Mouse (Mus musculus) frontal cortex, adult 2 months (tissue): Measurements from ENCODE around the gene Brd3os. TPM values are rescaled to one million over a fixed set of nuclear protein-coding genes. Genes with fewer than 3 reads are reported as not detected.

Experiments used
- DNase-seq, 2 experiments: peaks; one replicate each; pipeline ENCODE4 v3.0.0; 2022; ENCODE audit warnings: low spot score in 1 of 2; ENCODE audit errors: extremely low spot score in 1 of 2
- polyA plus RNA-seq: library from polyadenylated mRNA; depleted of rRNA; stranded (reverse); fragments of >200 nt; gene quantifications from 2 replicates; pipeline ENCODE4 v1.2.3, GENCODE M21; 2012; rRNA removed

Brd3os gene
- 40.8 and 44.4 TPM in 2 replicates for polyA plus RNA-seq

DNA sequence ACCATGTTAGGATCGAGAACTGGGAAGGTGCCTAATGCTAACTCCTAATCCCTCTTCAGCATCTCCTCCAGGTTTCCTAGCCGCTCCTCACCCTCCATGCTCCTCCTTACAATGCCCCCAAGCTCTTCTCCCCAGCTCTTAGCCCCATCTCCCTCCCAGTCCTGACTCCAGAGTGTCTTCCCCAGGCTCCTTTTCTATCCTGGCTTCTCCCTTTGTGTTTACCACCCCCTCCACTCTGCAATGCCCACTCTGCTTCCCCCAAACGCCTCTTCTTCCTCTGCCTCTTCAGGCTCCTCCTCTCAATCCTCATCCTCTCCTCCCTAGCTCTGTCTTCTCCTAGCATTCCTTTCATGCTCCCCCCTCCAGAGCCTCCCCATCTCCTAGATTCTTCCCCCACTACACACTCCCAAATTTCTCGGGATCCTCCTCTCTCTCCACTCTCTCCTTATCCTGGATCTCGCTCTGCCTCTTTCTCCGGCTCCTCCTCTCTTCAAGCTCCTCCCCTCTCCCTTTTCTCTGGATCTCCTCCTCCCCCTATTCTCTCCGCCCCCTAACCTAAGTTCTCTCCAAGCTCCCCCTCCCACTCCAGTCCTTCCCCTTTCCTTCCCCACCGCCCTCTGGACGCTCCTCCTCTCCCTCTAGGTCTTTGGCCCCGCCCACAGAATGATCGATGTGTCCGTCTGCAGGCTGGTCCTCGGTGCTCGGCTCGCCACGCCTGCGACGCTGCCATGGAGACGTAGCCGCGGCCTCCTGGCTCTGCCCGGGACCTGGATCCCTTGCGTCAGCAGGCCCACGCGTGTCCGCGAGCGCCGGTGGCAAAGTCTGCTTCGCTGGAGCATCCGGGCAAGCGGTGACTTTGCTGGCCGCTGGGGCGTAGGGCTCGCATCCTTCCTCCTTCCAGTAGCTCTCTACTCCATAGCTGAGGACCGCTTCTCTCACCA, at the start of gene Brd3os:
Gene Brd3os, plus strand, starts transcription at position 558 of the 941 bp plus-strand sequence.
- DNase-seq, result peak; percentile 93 to 96

DNA sequence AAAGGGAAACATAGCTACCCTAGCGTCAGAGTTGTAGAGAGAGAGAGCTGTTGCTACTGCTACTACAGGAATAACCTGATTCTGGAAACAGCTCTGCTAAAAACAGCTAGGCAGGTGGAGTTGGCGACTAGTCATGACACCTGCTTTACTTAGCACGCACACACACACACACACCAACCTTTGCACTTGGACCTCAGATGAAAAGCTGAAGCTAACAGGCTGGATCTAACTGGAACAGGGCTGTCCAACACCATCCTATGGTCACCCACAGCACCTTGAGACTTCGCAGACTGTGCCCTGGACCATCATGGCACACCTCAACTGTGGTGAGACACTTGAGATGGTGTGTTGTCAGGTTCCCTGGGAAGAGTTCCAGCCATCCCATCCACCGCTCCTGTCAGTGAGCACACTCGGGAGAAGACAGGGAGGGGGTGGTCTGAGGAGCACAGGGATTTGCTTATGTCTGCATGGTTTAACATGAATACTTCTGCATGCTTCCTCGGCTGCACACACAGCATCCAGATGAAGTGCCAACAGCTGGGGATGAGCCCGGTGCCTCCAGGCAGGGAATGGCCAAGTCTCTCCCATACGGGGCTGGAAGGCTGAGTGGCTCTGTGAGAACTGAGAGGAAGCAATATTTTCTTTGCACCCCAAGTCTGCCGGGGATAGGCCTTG, 47.8 kb upstream of the Brd3os start:
- DNase-seq, result no peak

DNA sequence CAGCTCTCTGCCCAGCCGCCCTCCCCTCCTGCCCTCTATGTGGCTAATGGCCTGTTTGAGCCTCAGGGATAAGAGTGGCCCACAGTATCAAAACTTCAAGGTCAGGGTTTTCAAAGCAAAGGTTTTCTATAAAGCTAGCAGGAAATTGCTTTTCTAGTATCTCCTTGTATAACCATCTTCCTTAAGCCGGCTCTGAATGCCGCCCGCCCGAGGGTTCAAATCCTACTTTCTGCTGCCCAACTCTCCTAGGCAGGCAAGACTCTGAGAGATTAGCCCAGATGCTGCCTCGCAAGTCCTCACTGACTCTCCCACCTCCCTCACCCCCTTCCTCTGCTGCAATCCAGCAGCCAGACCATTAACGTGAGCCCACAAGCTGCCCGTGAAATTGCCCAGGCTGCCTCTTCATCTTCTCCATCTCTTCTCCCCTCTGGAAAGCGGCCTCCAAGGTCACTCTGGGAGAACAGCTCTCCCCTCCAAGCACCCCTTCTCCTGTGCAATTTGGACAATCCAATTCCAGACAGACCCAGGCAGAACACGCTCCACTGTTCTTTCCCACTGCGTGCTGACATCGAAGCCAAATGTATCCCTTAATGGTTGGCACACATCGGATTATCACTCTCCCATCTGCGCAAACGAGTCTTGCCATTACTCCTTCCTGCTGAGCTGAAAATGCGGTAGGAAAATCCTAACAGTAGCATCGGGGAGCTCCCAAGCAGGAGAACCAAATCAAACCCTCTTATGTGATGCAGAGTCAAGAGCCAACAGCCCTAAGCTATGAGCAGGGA, 45.3 kb upstream of the Brd3os start:
- no peak for DNase-seq

DNA sequence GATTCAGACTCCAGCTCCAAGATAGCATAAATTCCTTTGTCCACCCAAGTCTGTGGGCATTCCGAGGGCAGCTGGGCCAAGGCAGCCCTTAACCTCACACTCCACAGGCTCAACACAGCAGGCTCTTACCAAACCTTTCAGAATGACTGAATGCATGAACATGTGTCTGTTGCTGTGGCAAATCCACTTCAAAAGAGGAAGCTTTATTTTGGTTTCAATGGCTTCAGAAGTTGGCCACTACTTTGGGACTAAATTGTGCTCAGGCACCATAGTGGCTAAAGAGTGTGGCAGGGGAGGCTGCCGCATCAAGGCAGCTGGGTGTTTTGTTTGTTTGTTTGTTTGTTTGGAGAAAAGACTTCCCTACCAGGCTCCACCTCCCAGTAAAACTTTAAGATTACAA, 42.0 kb upstream of the Brd3os start:
- DNase-seq, result no peak

DNA sequence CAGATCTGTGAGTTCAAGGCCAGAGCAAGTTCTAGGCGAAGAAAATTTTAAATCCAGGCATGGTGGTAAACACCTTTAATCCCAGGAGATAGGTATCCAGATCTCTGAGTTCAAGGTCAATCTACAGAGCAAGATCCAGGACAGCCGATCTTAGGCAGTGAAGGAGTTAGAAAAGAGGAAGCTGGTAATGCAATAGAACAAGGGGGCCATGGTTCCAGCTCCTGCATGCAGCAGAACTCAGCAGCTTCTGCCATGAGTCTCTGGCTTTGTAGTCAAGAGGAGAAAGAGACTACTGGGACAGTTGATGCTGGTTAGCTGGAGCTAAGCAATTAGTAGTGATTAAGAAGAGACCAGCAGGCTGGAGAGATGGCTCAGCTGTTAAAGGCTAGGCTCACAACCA, 40.6 kb upstream of the Brd3os start:
- no peak for DNase-seq

DNA sequence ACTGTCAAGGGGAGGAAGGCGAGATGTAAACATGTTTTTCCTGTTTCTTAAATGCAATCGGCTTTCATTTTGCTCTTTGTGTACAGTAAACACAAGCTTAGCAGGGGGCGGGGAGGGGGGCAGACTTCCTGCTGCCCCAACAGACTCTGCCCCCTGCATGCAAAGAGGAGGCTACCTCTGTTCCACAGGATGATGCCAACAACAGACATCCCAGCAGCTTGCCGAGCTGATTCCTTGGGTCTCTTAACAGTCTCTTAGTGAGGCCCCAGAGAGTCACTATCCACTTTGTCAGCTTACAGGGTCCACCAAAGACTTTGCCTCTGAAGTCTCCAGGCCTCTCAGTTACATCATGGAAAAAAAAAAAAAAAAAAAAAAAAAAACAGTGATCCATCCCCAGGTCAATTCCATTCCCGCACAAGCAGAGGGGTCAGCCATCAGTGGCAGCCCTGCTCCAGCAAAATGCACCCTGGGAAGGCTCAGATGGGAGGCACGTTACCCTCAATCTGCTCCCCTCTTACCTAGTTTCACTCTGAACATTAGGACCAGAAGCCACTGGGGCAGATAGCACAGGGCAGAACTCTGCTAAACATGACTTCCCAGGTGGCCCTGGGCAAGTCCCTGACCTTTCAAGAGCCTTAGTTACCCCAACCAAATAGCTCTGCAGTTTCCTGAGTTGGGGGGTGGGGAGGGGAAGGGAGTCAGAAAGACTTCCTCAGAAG, 37.6 kb upstream of the Brd3os start:
- no peak for DNase-seq

DNA sequence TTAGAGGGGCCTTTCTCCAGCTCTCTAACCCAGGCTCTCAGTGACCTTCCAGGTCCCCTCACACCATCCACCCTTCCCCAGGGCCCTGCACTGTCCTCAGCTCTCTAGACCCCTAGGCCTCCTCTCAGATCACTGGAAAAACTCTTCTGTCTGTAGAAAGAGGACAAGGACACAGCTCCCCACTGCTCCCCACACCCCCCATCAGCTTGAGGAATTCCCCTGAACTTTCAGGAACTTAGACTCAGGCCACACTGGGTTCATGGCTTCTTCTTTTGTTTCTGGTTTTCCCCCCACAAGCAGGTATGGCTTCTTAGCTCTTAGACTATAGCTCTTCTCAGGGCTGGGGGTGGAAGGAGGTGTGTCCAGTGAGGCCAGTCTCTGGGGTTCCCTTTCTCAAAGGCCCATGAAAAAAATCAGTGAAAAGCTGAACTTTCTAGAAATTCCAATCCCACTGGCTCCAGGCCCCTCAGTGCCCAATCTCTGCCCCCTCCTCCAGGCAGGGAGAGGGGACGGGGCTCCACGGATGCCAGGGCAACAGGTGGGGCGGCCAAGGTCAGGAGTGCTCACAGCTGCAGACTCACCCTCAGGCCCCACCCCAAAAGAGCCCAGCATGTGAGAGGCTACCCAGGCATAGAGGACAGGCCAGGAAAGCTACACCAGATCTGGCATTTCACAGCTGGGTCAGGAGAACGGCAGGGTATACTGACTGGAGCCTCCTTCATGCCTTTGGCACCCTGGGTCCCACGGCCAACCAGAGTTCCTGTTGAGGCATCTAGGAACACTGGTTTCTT, 36.8 kb upstream of the Brd3os start:
- DNase-seq, result no peak

DNA sequence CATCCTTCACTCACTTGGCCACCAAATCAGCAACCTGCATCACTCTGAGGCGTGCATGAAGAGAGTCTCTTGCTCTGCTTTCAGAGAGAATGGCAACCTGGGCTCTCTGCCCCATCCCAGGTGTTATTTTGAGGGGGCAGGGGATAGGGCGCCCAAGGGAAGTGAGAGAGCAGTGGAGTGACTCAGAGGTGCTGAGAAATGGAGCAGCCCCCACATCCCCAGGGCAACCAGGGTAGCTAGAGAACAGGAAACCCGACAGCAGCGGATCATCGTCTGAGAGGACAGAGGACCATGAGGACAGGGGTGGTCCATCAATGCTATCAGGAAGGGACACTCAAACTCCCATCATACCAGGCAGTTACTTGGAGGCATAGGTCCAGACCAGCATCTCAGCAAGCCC, 35.2 kb upstream of the Brd3os start:
- peak in 1 of 2 experiments; percentile 33 for DNase-seq

DNA sequence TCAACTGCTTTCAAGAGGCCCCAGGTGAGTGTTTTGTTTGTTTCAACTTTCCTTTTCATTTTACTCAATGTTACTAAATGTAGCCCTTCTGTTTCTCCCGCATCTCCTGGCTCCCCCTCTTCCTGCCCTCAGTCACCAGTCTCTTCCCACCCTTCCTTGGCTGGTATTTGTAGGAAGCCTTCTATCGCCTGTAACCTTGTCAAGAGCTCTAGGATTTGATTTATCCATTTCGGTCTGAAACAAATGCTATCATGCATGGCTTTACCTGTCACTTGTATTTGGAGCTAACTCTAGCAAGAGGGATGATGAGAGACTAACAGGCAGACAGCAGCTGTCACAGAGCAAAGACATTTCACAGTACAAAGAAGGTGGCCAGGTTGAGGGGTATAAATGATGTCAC, 33.9 kb upstream of the Brd3os start:
- no peak for DNase-seq

DNA sequence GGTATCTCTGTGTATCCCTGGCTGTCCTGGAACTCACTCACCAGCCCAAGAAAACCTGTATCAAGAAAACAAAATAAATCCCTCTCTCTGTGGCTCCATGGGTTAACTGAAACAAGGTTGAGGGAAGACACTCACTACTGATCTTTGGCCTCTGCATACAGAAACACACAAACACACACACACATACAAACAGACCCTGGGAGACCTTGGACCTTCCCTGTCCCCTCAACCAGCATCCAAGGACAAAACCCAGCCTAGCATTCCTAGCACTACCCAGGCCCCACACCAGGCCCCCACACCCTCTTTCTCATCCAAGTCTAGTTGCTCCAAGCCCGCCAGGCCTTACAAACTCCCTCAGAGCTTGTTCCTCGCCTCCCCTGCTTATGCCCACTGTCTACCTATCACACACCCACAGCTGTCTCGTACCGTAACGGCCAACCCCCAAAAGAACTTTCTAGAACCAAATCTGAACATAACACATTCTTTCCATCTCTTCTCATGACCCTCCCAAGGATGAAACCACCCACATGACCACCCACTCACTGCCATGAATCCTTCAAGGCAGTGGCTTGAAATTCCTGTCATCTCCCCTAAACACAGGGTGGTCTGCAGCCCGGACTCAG, 31.5 kb upstream of the Brd3os start:
- no peak for DNase-seq

DNA sequence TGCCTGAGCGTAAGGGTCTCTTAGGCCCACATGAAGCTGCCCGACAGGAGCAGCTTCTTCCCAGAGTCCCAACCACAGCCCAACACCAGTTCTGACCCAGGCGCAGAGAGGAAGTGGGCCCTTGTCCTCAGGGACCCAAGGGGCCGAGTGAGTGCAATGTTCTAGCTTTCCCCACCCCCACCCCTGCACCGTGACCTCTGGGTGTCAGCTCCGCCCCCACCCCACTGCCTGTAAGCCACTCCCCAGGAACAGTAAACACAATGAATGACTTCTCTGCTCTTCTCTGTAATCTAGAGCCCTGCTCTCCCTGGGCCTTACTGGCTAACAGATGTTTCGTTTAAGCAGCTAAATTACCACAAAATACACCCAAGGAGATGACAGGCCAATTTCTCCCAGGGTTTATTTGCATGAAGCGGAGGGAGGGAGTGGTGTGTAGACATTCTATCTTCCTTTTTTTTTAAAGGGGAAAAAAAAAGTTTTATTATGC, 30.4 kb upstream of the Brd3os start:
- no peak for DNase-seq

DNA sequence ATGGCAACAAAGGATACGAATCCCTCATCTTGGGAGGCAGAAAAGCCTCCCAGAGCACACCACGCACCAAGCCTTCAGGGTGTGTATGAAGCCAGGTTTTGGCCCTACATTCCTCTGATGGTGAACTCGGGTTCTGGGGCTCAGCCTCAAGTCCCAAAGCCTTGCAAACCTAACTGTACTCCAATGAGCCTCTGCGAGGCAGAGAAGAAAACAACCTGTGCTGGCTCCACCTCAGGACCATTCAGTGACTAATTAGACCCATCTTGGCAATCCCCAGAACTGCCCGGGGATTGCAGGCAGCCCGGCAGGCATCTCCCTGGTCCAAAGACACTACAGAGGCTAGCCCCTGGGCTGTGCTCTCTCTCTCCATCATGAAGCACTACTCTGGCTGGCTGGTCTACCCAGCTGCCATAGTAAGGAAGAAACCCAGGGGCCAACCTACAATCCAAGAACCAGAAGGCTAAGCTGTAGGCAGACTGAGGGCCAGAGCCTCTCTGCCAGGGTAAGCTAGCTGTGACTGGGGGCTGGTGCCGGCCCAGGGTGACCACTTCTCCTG, 29.8 kb upstream of the Brd3os start:
- DNase-seq, result no peak

DNA sequence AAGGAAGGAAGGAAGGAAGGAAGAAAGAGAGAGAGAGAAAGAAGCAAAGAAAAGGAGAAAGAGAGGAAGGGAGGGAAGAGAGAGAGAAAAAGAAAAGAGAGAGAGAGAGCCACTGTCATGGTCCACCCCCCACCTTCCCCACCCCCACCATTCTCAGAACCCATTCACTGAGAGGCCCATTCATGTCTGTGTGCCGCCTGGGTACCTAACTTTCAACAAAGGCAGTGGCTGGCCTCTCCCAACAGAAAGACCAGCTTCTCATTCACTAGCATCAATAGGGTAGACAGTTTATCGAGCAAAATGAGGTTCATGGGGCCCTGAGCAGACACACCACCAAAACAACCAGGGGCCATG, 28.6 kb upstream of the Brd3os start:
- DNase-seq, result no peak

DNA sequence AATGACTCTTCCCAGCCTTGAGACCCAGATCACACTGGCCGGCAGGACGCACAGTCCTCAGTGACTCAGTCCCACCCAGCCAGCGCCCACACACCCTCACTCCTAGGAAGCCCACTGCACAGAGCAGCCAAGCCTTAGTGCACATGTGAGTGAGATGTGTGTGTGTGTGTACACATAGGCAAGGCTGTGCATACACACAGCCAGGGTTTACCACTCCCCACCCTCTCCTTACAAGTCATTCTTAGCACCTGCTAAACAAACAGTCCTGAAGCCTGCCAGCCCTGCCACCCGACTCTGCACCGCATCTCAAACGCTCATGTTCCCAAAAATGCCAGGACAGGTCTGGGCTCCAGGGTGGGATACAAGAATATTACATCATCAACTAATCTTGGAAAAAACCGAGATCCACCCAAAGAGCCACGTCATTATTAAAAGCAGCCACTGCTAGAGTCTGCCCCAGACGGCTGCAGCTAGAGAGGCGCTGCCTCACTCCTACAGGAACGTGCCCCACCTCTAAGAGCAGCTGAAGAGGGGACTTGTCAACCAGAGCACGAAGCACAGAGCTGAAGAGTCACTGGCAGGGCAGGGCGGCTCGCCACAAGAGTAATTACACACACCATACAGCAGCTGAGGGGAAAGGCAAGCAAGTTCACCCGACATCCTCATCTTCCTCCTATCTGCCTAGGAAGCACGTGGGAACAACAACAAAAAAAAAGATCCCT, 28.0 kb upstream of the Brd3os start:
- no peak for DNase-seq

DNA sequence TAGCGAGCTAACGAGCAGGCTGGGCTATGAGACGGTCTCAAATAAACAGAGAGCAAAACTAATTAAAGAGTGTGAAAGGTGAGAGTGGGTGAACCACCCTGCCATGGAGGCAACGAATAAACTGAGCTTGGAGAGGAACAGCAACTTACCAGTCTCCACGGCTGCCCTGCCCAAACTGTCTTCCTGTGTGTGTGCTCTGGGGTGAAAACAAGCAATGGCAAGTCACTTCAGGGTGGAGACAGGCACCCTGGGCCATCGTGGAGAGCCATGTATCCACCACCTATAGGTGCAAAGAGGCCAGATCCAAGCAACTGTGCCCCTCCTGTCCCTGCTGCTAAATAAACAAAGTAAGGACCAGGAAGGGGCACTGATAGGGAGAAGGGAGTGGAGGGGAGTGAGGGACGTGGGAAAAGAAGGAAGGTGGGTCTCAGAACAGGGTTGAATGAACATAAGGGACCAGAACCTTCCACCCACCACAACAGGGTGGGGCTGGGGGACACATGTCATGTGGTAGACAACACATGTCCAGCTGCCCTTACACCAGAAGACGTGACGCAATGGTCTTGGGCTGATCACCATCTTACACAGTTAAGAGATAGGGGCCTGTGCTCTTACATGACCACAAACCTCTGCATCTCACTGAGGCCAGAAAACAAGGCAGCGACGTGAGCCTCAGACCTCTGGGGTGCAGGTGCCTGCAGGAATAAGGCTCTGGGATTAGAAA, 26.9 kb upstream of the Brd3os start:
- no peak for DNase-seq

DNA sequence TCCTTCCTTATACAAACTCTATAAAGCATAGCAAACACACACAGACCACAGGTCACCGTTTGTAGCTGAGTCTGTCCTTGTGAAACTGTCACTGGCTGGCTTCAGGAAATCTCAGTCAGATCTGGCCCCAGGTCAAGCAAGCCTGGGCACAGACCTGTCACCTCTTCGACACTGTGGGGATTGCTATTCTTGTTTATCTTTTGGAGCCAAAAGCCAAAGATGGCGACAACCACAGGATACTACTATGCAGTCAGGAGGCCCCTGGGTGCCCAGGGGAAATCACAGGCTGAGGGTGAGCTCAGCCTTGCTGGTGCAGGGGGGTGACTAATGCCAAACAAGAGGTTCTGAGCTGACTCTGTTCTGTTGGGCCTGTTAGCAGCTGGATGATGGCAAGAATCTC, 25.7 kb upstream of the Brd3os start:
- DNase-seq, result no peak

DNA sequence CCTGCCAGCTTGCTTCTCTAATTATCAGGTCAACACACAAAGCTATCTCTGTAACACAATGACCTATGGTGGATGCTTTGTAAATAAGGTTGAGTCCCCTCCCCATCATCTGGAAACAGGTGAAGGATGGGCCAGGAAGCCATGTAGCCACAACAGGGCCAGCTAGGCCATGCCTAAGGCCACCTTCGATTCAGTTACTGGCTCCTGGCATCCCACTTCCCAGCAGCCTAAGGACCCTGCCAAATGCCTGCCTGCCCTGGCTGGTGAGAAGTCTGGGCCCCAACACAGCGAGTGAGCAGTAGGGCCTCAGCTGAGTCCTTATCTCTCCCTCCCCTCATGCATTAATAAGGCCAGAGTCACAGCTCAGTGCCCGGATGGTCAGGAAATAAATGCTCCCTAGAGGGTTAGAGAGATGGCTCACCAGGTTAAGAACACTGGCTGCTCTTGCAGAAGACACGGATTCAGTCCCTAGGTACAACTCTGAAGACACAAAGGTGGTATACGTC, 24.4 kb upstream of the Brd3os start:
- no peak for DNase-seq
